Mouse (Mus musculus) gastrocnemius, postnatal 10 days (tissue): ENCODE data around the gene Adh1. TPM values are rescaled to one million over a fixed set of nuclear protein-coding genes. Genes with fewer than 3 reads are reported as not detected.

Source experiments
- total RNA-seq, 2 experiments: library from RNA; stranded (reverse); gene quantifications; 2 replicates each; pipeline ENCODE4 v1.2.3; 2021

Adh1 gene
- total RNA-seq, 2 experiments from 2014 or later, result 24.6 to 58.4 TPM

Other genes with a start within 250 kb of the Adh1 start
- 100 to 1,000 TPM; 191 to 209 TPM for gene 1110002E22Rik, start 195.9 kb upstream of the Adh1 start, total RNA-seq
- gene Gm5105, start 193.6 kb upstream of the Adh1 start, total RNA-seq, result 1 to 10 TPM; 2.0 to 2.5 TPM
- 1 to 10 TPM; 4.2 to 4.5 TPM for gene Trmt10a, start 117.5 kb upstream of the Adh1 start, total RNA-seq
- gene Mttp, start 116.0 kb upstream of the Adh1 start, total RNA-seq, result 1 to 10 TPM; 3.6 to 3.7 TPM
- gene 4930579F01Rik, start 67.2 kb upstream of the Adh1 start, total RNA-seq, result not detected
- gene Adh7, start 43.2 kb upstream of the Adh1 start, total RNA-seq, result under 1 TPM; 0.20 to 0.28 TPM
- not detected for gene Adh6a, start 52.3 kb downstream of the Adh1 start, total RNA-seq
- gene Adh6b, start 80.8 kb downstream of the Adh1 start, total RNA-seq, result under 1 TPM in 1 of 2 experiments, not detected in 1; 0.35 TPM
- not detected for gene Adh4, start 154.5 kb downstream of the Adh1 start, total RNA-seq
- gene Adh5, start 182.1 kb downstream of the Adh1 start, total RNA-seq, result 10 to 100 TPM; 69.3 to 73.4 TPM
- gene Metap1, start 228.5 kb downstream of the Adh1 start, total RNA-seq, result 10 to 100 TPM; 44.9 to 47.0 TPM